Mouse (Mus musculus) liver, postnatal 0 days (tissue): ENCODE measurements around the gene Rps19. TPM values are rescaled to one million over a fixed set of nuclear protein-coding genes. Genes with fewer than 3 reads are reported as not detected.

Experiments used
- ATAC-seq: fragments of 200-750 bp; cut with Nextera tagmentation; 2 replicates; pipeline ENCODE4 v1.8.0; 2017; ENCODE audit warnings: mild to moderate bottlenecking, moderate library complexity
- DNase-seq: peaks from one replicate; pipeline ENCODE4 v3.0.0-alpha.2; 2016
- H3K27ac ChIP-seq: fragments of 300-500 bp; sonication (generic); 2 replicates; pipeline ENCODE4 v1.5.1; 2014; ENCODE audit warnings: antibody characterized with exemption, moderate library complexity, mild to moderate bottlenecking, low read depth
- H3K27me3 ChIP-seq: fragments of 300-500 bp; sonication (generic); 2 replicates; pipeline ENCODE4 v1.6.1; 2014; ENCODE audit warnings: low read length, control low read depth, mixed read lengths; ENCODE audit not compliant: insufficient read depth
- H3K36me3 ChIP-seq: fragments of 300-500 bp; sonication (generic); replicated peaks from 2 replicates; pipeline ENCODE4 v1.6.1; 2014; ENCODE audit warnings: mild to moderate bottlenecking, control low read depth, low read length, moderate library complexity, mixed read lengths; ENCODE audit not compliant: insufficient read depth
- H3K4me1 ChIP-seq: fragments of 300-500 bp; sonication (generic); 2 replicates; pipeline ENCODE4 v1.6.1; 2014; ENCODE audit warnings: antibody characterized with exemption, mild to moderate bottlenecking, control low read depth; ENCODE audit not compliant: insufficient read depth
- H3K4me2 ChIP-seq: fragments of 300-500 bp; sonication (generic); 2 replicates; pipeline ENCODE4 v1.6.1; 2014; ENCODE audit warnings: low read depth, mild to moderate bottlenecking, low read length, moderate library complexity, mixed read lengths
- H3K4me3 ChIP-seq: fragments of 300-500 bp; sonication (generic); 2 replicates; pipeline ENCODE4 v1.5.1; 2014; ENCODE audit warnings: low read depth, low read length
- H3K9ac ChIP-seq: fragments of 300-500 bp; sonication (generic); replicated peaks from 2 replicates; pipeline ENCODE4 v1.6.1; 2014; ENCODE audit warnings: mild to moderate bottlenecking, moderate library complexity
- H3K9me3 ChIP-seq: fragments of 300-500 bp; sonication (generic); 2 replicates; pipeline ENCODE4 v1.6.1; 2016; ENCODE audit warnings: mild to moderate bottlenecking, control low read depth, low read length, mixed read lengths
- CTCF ChIP-seq: sonication (generic); IDR thresholded peaks from 2 replicates; pipeline ENCODE4 v1.5.1; 2016; ENCODE audit warnings: antibody characterized with exemption, low read depth
- EP300 ChIP-seq: IDR thresholded peaks from 2 replicates; pipeline ENCODE4 v1.6.1; 2016; ENCODE audit warnings: antibody characterized with exemption, low read depth, mild to moderate bottlenecking
- WGBS: fragments of 180-500 bp; shearing (Covaris S2); extraction: QIAGEN DNeasy Blood & Tissue Kit; methylation state at CpG from one replicate; pipeline ENCODE4 v1.1.7; 2014; ENCODE audit not compliant: insufficient replicate concordance; 5-methylcytosine and 5-hydroxymethylcytosine counted together
- polyA plus RNA-seq: library from polyadenylated mRNA; unstranded; fragments of >200 nt; fragmentation: Nextera tagmentation; extraction: Ambion mirVana; gene quantifications from 2 replicates; pipeline ENCODE4 v1.2.1, GENCODE M21; 2015

The Rps19 gene
- polyA plus RNA-seq, 1 experiment from 2014 or later = 1,140 TPM

- H3K4me1 ChIP-seq = peaks cover 10% of the 10 kb centered on the region
Measured at GRCm38 (mm10) chr7:24862853-24863252, 21.3 kb upstream of the Rps19 start.

GRCm38 (mm10) chr7:24864156-24864555 is 20.0 kb upstream of the Rps19 start:
- WGBS = 26% methylated on average over 6 of the region's 6 CpGs
- TF ChIP-seq CTCF (no peak), EP300 (no peak)

More at GRCm38 (mm10) chr7:24862853-24863252, 21.3 kb upstream of the Rps19 start:
- 53% methylated on average over 4 of the region's 4 CpGs for WGBS
- H3K27me3 ChIP-seq = no peaks in the 10 kb centered on the region
- TF ChIP-seq CTCF (no peak), EP300 (no peak)
- no peak for DNase-seq
- H3K9ac ChIP-seq = no peak overlapping the region
- H3K36me3 ChIP-seq = no peaks in the 10 kb centered on the region
- no peak overlapping the region for H3K4me3 ChIP-seq
- H3K9me3 ChIP-seq = no peaks in the 10 kb centered on the region
- H3K27ac ChIP-seq = no peak overlapping the region
- no peak overlapping the region for H3K4me2 ChIP-seq
- ATAC-seq = no peak

GRCm38 (mm10) chr7:24869080-24869479 is 15.1 kb upstream of the Rps19 start:
- peaks cover 8% of the 10 kb centered on the region; the same call in 1 of the 2 replicates for H3K27me3 ChIP-seq
- H3K9me3 ChIP-seq = no peaks in the 10 kb centered on the region
- no peak overlapping the region for H3K9ac ChIP-seq
- DNase-seq (no peak), ATAC-seq (no peak)
- TF ChIP-seq EP300 = no peak
- TF ChIP-seq CTCF = no peak
- no peaks in the 10 kb centered on the region for H3K36me3 ChIP-seq
- no peaks in the 10 kb centered on the region for H3K4me1 ChIP-seq
- H3K4me2 ChIP-seq = no peak overlapping the region
- 60% methylated on average over 17 of the region's 17 CpGs for WGBS
- no peak overlapping the region for H3K27ac ChIP-seq
- no peak overlapping the region for H3K4me3 ChIP-seq

More at GRCm38 (mm10) chr7:24864156-24864555, 20.0 kb upstream of the Rps19 start:
- DNase-seq = no peak
- ATAC-seq = no peak
- Histone ChIP-seq H3K36me3 (no peaks in the 10 kb centered on the region), H3K4me3 (no peak overlapping the region), H3K27me3 (no peaks in the 10 kb centered on the region), H3K4me2 (no peak overlapping the region), H3K9ac (no peak overlapping the region), H3K9me3 (no peaks in the 10 kb centered on the region), H3K4me1 (peaks cover 7% of the 10 kb centered on the region), H3K27ac (no peak overlapping the region)

- no peak within 1 kb of the TSS for H3K4me2 ChIP-seq
- H3K9ac ChIP-seq = no peak within 1 kb of the TSS
- H3K27me3 ChIP-seq = peaks cover 8% of the 10 kb centered on the region; the same call in 1 of the 2 replicates
- H3K36me3 ChIP-seq = no peaks in the 10 kb centered on the region
- ATAC-seq = no peak
- no peak for DNase-seq
- H3K4me3 ChIP-seq = no peak within 1 kb of the TSS
- WGBS = 55% methylated on average over 41 of the region's 41 CpGs
- TF ChIP-seq CTCF = no peak
- no peak for TF ChIP-seq EP300
- no peaks in the 10 kb centered on the region for H3K9me3 ChIP-seq
- H3K27ac ChIP-seq = no peak within 1 kb of the TSS
- no peaks in the 10 kb centered on the region for H3K4me1 ChIP-seq
Measured at GRCm38 (mm10) chr7:24869532-24870165, 14.5 kb upstream of the Rps19 start, which contains the start of the genes Lypd4 and Dmrtc2. Lypd4 (minus strand) TSS chr7:24869941. Dmrtc2 (plus strand) TSS chr7:24870057.

- H3K36me3 ChIP-seq = no peaks in the 10 kb centered on the region
- no peak overlapping the region for H3K4me2 ChIP-seq
- H3K4me3 ChIP-seq = no peak overlapping the region
- DNase-seq (no peak), ATAC-seq (no peak)
- H3K9me3 ChIP-seq = no peaks in the 10 kb centered on the region
- no peak for TF ChIP-seq CTCF
- no peak for TF ChIP-seq EP300
- H3K4me1 ChIP-seq = no peaks in the 10 kb centered on the region
- no peak overlapping the region for H3K9ac ChIP-seq
- 56% methylated on average over 3 of the region's 3 CpGs for WGBS
- H3K27ac ChIP-seq = no peak overlapping the region
- no peaks in the 10 kb centered on the region for H3K27me3 ChIP-seq
Measured at GRCm38 (mm10) chr7:24877588-24877987, 6.6 kb upstream of the Rps19 start.

GRCm38 (mm10) chr7:24879620-24880019 is 4.6 kb upstream of the Rps19 start:
- Histone ChIP-seq H3K4me1 (0 out of 2 replicates have a peak, but pooled peaks cover 2% of the 10 kb centered on the region), H3K9ac (no peak overlapping the region), H3K4me3 (no peak overlapping the region), H3K36me3 (no peaks in the 10 kb centered on the region), H3K9me3 (no peaks in the 10 kb centered on the region), H3K27ac (no peak overlapping the region), H3K4me2 (no peak overlapping the region), H3K27me3 (no peaks in the 10 kb centered on the region)
- TF ChIP-seq CTCF = no peak
- TF ChIP-seq EP300 = no peak
- ATAC-seq (no peak), DNase-seq (no peak)
- 58% methylated on average over 2 of the region's 2 CpGs for WGBS
